Mouse (Mus musculus) cortical plate, adult 2 months (tissue): ENCODE data around the gene Hist1h4m.

ENCODE experiments used
- CTCF ChIP-seq: fragments of 200-500 bp; IDR thresholded peaks from 2 replicates; pipeline ENCODE4 v1.5.1; 2011; ENCODE audit warnings: mild to moderate bottlenecking, control low read depth, low read length; ENCODE audit not compliant: insufficient read depth; ENCODE audit errors: extremely low read depth
- POLR2A ChIP-seq: fragments of 200-500 bp; IDR thresholded peaks from 2 replicates; pipeline ENCODE4 v1.6.1; 2011; ENCODE audit warnings: mild to moderate bottlenecking, low read length, control low read depth; ENCODE audit not compliant: insufficient read depth; ENCODE audit errors: extremely low read depth

DNA sequence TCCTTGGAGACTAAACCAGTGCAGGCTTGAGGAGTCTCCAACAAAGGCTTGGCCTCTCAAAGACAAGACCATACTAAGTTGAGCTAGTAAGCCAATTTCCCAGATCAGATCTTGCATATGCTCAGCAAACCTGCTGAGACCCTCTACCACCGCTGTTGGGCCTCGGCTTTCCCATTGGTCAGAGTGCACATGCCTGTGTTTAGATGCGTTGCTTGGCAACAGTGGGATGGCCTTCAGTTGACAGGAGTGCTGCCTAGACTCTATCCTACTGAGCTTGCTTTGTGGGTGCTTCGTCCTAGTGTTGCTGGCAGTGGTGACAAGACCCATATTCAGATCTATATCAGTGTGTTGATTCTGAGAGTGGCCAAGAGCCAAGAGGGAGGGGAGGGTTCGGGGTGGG is 50.1 kb downstream of the Hist1h4m start:
- TF ChIP-seq CTCF (no peak), POLR2A (no peak)
